Mouse (Mus musculus): ENCODE results near the gene Scn8a. TPM values are rescaled to one million over a fixed set of nuclear protein-coding genes. Genes with fewer than 3 reads are reported as not detected.

Gene Scn8a
- polyA plus RNA-seq, 1 experiment: not detected

DNA sequence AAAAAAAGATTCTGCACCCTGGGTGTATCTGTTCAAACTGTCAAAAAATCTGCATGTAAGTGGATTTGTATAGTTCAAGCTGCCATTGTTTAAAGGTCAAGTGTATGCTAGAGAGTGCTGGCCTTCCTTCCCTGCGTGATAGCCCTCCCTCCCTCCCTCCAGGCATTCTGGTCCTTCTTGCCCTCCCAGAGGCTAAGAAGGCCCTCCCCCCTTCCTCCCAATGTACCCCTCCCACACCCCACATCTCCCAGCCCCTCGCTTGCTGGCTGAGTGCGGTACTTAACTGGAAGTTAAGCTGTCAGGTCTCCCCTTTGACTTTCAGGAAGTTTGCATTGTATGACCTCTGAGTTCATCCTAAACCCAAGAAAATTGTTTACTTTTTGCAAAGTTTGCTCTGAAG, 60.8 kb downstream of the Scn8a start:
- TF ChIP-seq MYOD1 (IDR thresholded peaks at IDR 0.05; ENCODE audit: control insufficient read depth, insufficient read length, low read depth): no peak
- no peak for TF ChIP-seq CEBPB (IDR thresholded peaks at IDR 0.05; ENCODE audit: low read depth)
- TF ChIP-seq MAX (IDR thresholded peaks at IDR 0.05): no peak
- TF ChIP-seq USF1 (IDR thresholded peaks at IDR 0.05; ENCODE audit: low read depth): no peak
- no peak for TF ChIP-seq FOSL1 (IDR thresholded peaks at IDR 0.05; ENCODE audit: insufficient read depth, low read length, poor library complexity, severe bottlenecking)
- no peak for TF ChIP-seq CTCF (IDR thresholded peaks at IDR 0.05; ENCODE audit: control insufficient read depth, insufficient read depth, insufficient read length)
- no peaks in the 10 kb centered on the region for H3K79me3 ChIP-seq (ENCODE audit: low read depth)
- H3K4me3 ChIP-seq (ENCODE audit: insufficient read depth, poor library complexity, severe bottlenecking): no peak overlapping the region
- H3ac ChIP-seq (ENCODE audit: control insufficient read depth, insufficient read length, low read depth): no peak overlapping the region
- H3K36me3 ChIP-seq (ENCODE audit: control insufficient read depth, insufficient read depth): no peaks in the 10 kb centered on the region
- peaks cover 56% of the 10 kb centered on the region for H3K27me3 ChIP-seq (ENCODE audit: control insufficient read depth, insufficient read depth, insufficient read length)
- H3K79me2 ChIP-seq (ENCODE audit: control insufficient read depth, insufficient read depth): no peaks in the 10 kb centered on the region

DNA sequence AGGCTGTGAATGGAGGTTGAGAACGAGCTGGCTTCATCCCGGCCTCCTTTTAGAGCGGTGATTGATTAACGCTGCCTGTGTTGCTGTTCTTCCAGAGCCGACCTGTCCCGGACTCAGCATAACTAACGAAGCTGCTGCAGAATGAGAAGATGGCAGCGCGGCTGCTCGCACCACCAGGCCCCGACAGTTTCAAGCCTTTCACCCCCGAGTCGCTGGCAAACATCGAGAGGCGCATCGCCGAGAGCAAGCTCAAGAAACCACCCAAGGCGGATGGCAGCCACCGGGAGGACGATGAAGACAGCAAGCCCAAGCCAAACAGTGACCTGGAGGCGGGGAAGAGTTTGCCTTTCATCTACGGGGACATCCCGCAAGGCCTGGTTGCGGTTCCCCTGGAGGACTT, 66.5 kb downstream of the Scn8a start:
- Histone ChIP-seq H3K79me3 (ENCODE audit: low read depth) (no peaks in the 10 kb centered on the region), H3K79me2 (ENCODE audit: control insufficient read depth, insufficient read depth) (no peaks in the 10 kb centered on the region), H3K27me3 (ENCODE audit: control insufficient read depth, insufficient read depth, insufficient read length) (peaks cover 70% of the 10 kb centered on the region), H3K4me3 (ENCODE audit: insufficient read depth, poor library complexity, severe bottlenecking) (no peak overlapping the region), H3K36me3 (ENCODE audit: control insufficient read depth, insufficient read depth) (no peaks in the 10 kb centered on the region), H3ac (ENCODE audit: control insufficient read depth, insufficient read length, low read depth) (no peak overlapping the region)
- TF ChIP-seq MYOD1 (IDR thresholded peaks at IDR 0.05; ENCODE audit: control insufficient read depth, insufficient read length, low read depth): no peak
- no peak for TF ChIP-seq CEBPB (IDR thresholded peaks at IDR 0.05; ENCODE audit: low read depth)
- TF ChIP-seq FOSL1 (IDR thresholded peaks at IDR 0.05; ENCODE audit: insufficient read depth, low read length, poor library complexity, severe bottlenecking): no peak

DNA sequence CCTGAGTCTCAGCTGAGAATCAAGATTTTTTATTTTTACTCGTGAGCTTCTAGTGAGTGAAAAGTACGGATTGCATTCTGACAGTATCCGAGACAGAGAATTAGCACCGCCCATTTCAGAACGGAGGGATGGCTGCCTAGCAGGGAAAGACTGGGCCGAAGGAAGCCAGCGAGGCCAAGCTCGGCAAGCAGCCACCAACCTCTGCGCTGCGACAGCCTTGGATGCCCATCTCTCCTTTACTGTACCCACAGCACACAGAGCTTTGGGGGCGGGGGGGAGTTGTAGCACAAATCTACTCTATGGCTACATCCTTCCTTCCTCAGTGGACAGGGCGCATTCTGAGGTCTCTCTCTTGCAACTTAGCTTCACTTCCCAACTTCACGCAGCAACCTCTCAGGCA, 78.7 kb downstream of the Scn8a start:
- no peak overlapping the region for H3ac ChIP-seq (ENCODE audit: control insufficient read depth, insufficient read length, low read depth)
- H3K79me3 ChIP-seq (ENCODE audit: low read depth): peaks cover 1% of the 10 kb centered on the region
- no peaks in the 10 kb centered on the region for H3K36me3 ChIP-seq (ENCODE audit: control insufficient read depth, insufficient read depth)
- TF ChIP-seq MAX (IDR thresholded peaks at IDR 0.05) (no peak), MYOG (IDR thresholded peaks at IDR 0.05; ENCODE audit: control insufficient read depth, extremely low read depth, insufficient read length) (no peak), CTCF (IDR thresholded peaks at IDR 0.05; ENCODE audit: control insufficient read depth, insufficient read depth, insufficient read length) (no peak), CEBPB (IDR thresholded peaks at IDR 0.05; ENCODE audit: low read depth) (no peak), FOSL1 (IDR thresholded peaks at IDR 0.05; ENCODE audit: insufficient read depth, low read length, poor library complexity, severe bottlenecking) (no peak), USF1 (IDR thresholded peaks at IDR 0.05; ENCODE audit: low read depth) (no peak), MYOD1 (IDR thresholded peaks at IDR 0.05; ENCODE audit: control insufficient read depth, insufficient read length, low read depth) (no peak)
- H3K79me2 ChIP-seq (ENCODE audit: control insufficient read depth, insufficient read depth): no peaks in the 10 kb centered on the region
- peaks cover 73% of the 10 kb centered on the region for H3K27me3 ChIP-seq (ENCODE audit: control insufficient read depth, insufficient read depth, insufficient read length)
- H3K4me3 ChIP-seq (ENCODE audit: insufficient read depth, poor library complexity, severe bottlenecking): no peak overlapping the region

DNA sequence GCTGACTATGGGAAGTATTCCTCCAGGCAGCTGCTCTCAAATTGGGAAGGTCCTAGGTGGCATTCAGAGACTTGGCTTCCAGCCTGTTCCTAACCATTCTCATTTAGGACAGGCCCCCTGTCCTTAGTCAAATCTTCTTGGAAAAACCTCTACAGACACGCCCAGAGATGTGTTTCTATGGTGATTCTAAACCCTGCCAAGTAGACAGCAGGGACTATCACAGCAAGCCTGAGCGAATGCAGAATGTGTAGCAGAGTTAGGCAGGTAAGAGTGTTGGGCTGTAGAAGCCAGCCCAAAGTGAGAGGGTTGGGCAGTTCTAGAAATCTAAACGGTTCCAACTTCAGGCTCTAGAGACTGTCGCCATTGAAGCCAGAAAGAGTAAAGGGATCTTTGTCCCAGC, 79.5 kb downstream of the Scn8a start:
- Histone ChIP-seq H3K27me3 (ENCODE audit: control insufficient read depth, insufficient read depth, insufficient read length) (peaks cover 66% of the 10 kb centered on the region), H3ac (ENCODE audit: control insufficient read depth, insufficient read length, low read depth) (no peak overlapping the region), H3K79me2 (ENCODE audit: control insufficient read depth, insufficient read depth) (no peaks in the 10 kb centered on the region), H3K79me3 (ENCODE audit: low read depth) (peaks cover 1% of the 10 kb centered on the region), H3K4me3 (ENCODE audit: insufficient read depth, poor library complexity, severe bottlenecking) (no peak overlapping the region), H3K36me3 (ENCODE audit: control insufficient read depth, insufficient read depth) (no peaks in the 10 kb centered on the region)
- no peak for TF ChIP-seq MYOD1 (IDR thresholded peaks at IDR 0.05; ENCODE audit: control insufficient read depth, insufficient read length, low read depth)
- TF ChIP-seq FOSL1 (IDR thresholded peaks at IDR 0.05; ENCODE audit: insufficient read depth, low read length, poor library complexity, severe bottlenecking): no peak
- no peak for TF ChIP-seq CTCF (IDR thresholded peaks at IDR 0.05; ENCODE audit: control insufficient read depth, insufficient read depth, insufficient read length)
- no peak for TF ChIP-seq CEBPB (IDR thresholded peaks at IDR 0.05; ENCODE audit: low read depth)
- no peak for TF ChIP-seq USF1 (IDR thresholded peaks at IDR 0.05; ENCODE audit: low read depth)
- no peak for TF ChIP-seq MYOG (IDR thresholded peaks at IDR 0.05; ENCODE audit: control insufficient read depth, extremely low read depth, insufficient read length)
- TF ChIP-seq MAX (IDR thresholded peaks at IDR 0.05): no peak

DNA sequence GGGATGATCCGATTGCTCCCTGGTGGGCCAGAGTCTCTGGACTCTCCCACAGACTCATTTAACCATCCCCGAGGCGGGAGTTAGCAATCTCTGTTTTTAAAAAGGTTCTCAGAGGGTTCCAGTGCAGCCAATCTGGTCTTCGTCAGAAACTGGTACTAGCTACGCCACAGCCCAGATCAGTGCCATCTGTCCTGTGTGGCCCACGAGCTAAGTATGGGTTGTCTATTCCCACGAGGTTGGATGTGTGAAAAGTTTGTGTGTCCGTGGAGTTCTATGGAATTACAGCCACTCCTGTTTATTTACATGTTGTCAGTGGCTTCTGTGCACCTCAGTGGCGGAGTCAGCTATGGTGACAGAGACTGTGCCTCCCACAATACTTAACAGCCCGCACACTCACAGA, 81.8 kb downstream of the Scn8a start:
- Histone ChIP-seq H3K79me2 (ENCODE audit: control insufficient read depth, insufficient read depth) (no peaks in the 10 kb centered on the region), H3K4me3 (ENCODE audit: insufficient read depth, poor library complexity, severe bottlenecking) (no peak overlapping the region), H3K79me3 (ENCODE audit: low read depth) (peaks cover 1% of the 10 kb centered on the region), H3K36me3 (ENCODE audit: control insufficient read depth, insufficient read depth) (no peaks in the 10 kb centered on the region), H3ac (ENCODE audit: control insufficient read depth, insufficient read length, low read depth) (no peak overlapping the region), H3K27me3 (ENCODE audit: control insufficient read depth, insufficient read depth, insufficient read length) (peaks cover 62% of the 10 kb centered on the region)
- TF ChIP-seq USF1 (IDR thresholded peaks at IDR 0.05; ENCODE audit: low read depth) (no peak), CTCF (IDR thresholded peaks at IDR 0.05; ENCODE audit: control insufficient read depth, insufficient read depth, insufficient read length) (no peak), MYOD1 (IDR thresholded peaks at IDR 0.05; ENCODE audit: control insufficient read depth, insufficient read length, low read depth) (no peak)

DNA sequence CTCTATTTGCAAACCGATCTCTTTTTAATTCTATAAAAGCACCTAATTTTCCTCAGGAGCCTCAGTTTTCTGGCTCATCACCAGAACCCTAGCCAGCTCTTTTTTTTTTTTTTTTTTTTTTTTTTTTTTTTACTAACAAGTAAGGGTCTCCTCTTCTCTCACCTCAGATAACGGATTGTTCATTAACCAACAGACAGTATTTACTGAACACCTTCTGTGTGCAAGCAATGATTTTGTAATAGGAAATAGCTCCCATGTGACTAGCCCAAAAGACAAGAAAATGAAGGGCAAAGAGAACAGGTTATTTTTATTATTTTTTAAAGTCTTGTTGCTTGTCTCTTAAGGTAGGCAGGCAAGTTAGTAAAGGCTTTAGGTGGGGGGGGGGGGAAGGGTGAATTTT, 82.6 kb downstream of the Scn8a start:
- Histone ChIP-seq H3K79me3 (ENCODE audit: low read depth) (peaks cover 1% of the 10 kb centered on the region), H3K4me3 (ENCODE audit: insufficient read depth, poor library complexity, severe bottlenecking) (no peak overlapping the region), H3ac (ENCODE audit: control insufficient read depth, insufficient read length, low read depth) (no peak overlapping the region), H3K27me3 (ENCODE audit: control insufficient read depth, insufficient read depth, insufficient read length) (peaks cover 70% of the 10 kb centered on the region), H3K79me2 (ENCODE audit: control insufficient read depth, insufficient read depth) (no peaks in the 10 kb centered on the region), H3K36me3 (ENCODE audit: control insufficient read depth, insufficient read depth) (no peaks in the 10 kb centered on the region)
- TF ChIP-seq FOSL1 (IDR thresholded peaks at IDR 0.05; ENCODE audit: insufficient read depth, low read length, poor library complexity, severe bottlenecking): no peak
- TF ChIP-seq MAX (IDR thresholded peaks at IDR 0.05): no peak
- no peak for TF ChIP-seq USF1 (IDR thresholded peaks at IDR 0.05; ENCODE audit: low read depth)
- TF ChIP-seq MYOG (IDR thresholded peaks at IDR 0.05; ENCODE audit: control insufficient read depth, extremely low read depth, insufficient read length): no peak
- TF ChIP-seq MYOD1 (IDR thresholded peaks at IDR 0.05; ENCODE audit: control insufficient read depth, insufficient read length, low read depth): no peak
- TF ChIP-seq CEBPB (IDR thresholded peaks at IDR 0.05; ENCODE audit: low read depth): no peak
- no peak for TF ChIP-seq CTCF (IDR thresholded peaks at IDR 0.05; ENCODE audit: control insufficient read depth, insufficient read depth, insufficient read length)
